Mouse (Mus musculus): ENCODE measurements around the gene N4bp3. TPM values are rescaled to one million over a fixed set of nuclear protein-coding genes. Genes with fewer than 3 reads are reported as not detected.

Gene N4bp3
- polyA plus RNA-seq, 1 experiment, result 19.9 TPM

- H3K4me3 ChIP-seq (ENCODE audit: low read depth, low read length), result no peak overlapping the region
- H3K4me1 ChIP-seq (ENCODE audit: control insufficient read depth, insufficient read depth, low read length), result no peaks in the 10 kb centered on the region
- H3K27ac ChIP-seq (ENCODE audit: insufficient read depth, low read length), result peak overlapping the region; percentile 41
- peaks cover 33% of the 10 kb centered on the region for H3K36me3 ChIP-seq (ENCODE audit: control insufficient read depth, insufficient read depth, low read length, poor library complexity, severe bottlenecking)
- H3K27me3 ChIP-seq (ENCODE audit: control insufficient read depth, insufficient read depth, low read length, poor library complexity, severe bottlenecking), result no peaks in the 10 kb centered on the region
- H3K9me3 ChIP-seq (replicated peaks; ENCODE audit: control insufficient read depth, insufficient read depth, low read length, poor library complexity, severe bottlenecking), result no peaks in the 10 kb centered on the region
- TF ChIP-seq CTCF (IDR thresholded peaks at IDR 0.05; ENCODE audit: low read depth, low read length) (no peak), EP300 (IDR thresholded peaks at IDR 0.05; ENCODE audit: insufficient read depth, low read depth, low read length) (no peak), POLR2A (IDR thresholded peaks at IDR 0.05; ENCODE audit: insufficient read depth, low read length) (no peak)
- no peak overlapping the region for H3K9ac ChIP-seq (ENCODE audit: low read depth, poor library complexity, severe bottlenecking)
Measured at GRCm38 (mm10) chr11:51658291-51658690, 7.6 kb upstream of the N4bp3 start.

- no peak overlapping the region for H3K4me3 ChIP-seq (ENCODE audit: low read depth, low read length)
- H3K4me1 ChIP-seq (ENCODE audit: control insufficient read depth, insufficient read depth, low read length), result no peaks in the 10 kb centered on the region
- H3K9me3 ChIP-seq (replicated peaks; ENCODE audit: control insufficient read depth, insufficient read depth, low read length, poor library complexity, severe bottlenecking), result no peaks in the 10 kb centered on the region
- H3K36me3 ChIP-seq (ENCODE audit: control insufficient read depth, insufficient read depth, low read length, poor library complexity, severe bottlenecking), result peaks cover 33% of the 10 kb centered on the region
- TF ChIP-seq CTCF (IDR thresholded peaks at IDR 0.05; ENCODE audit: low read depth, low read length) (no peak), POLR2A (IDR thresholded peaks at IDR 0.05; ENCODE audit: insufficient read depth, low read length) (no peak), EP300 (IDR thresholded peaks at IDR 0.05; ENCODE audit: insufficient read depth, low read depth, low read length) (no peak)
- no peak overlapping the region for H3K9ac ChIP-seq (ENCODE audit: low read depth, poor library complexity, severe bottlenecking)
- H3K27me3 ChIP-seq (ENCODE audit: control insufficient read depth, insufficient read depth, low read length, poor library complexity, severe bottlenecking), result no peaks in the 10 kb centered on the region
- H3K27ac ChIP-seq (ENCODE audit: insufficient read depth, low read length), result peak overlapping the region; percentile 55
Measured at GRCm38 (mm10) chr11:51656798-51657521, 6.3 kb upstream of the N4bp3 start.

GRCm38 (mm10) chr11:51654891-51655290 lies 4.2 kb upstream of the N4bp3 start:
- no peaks in the 10 kb centered on the region for H3K27me3 ChIP-seq (ENCODE audit: control insufficient read depth, insufficient read depth, low read length, poor library complexity, severe bottlenecking)
- no peak overlapping the region for H3K4me3 ChIP-seq (ENCODE audit: low read depth, low read length)
- no peaks in the 10 kb centered on the region for H3K9me3 ChIP-seq (replicated peaks; ENCODE audit: control insufficient read depth, insufficient read depth, low read length, poor library complexity, severe bottlenecking)
- no peak overlapping the region for H3K27ac ChIP-seq (ENCODE audit: insufficient read depth, low read length)
- TF ChIP-seq EP300 (IDR thresholded peaks at IDR 0.05; ENCODE audit: insufficient read depth, low read depth, low read length), result no peak
- no peaks in the 10 kb centered on the region for H3K4me1 ChIP-seq (ENCODE audit: control insufficient read depth, insufficient read depth, low read length)
- peaks cover 33% of the 10 kb centered on the region for H3K36me3 ChIP-seq (ENCODE audit: control insufficient read depth, insufficient read depth, low read length, poor library complexity, severe bottlenecking)
- no peak overlapping the region for H3K9ac ChIP-seq (ENCODE audit: low read depth, poor library complexity, severe bottlenecking)

DNA sequence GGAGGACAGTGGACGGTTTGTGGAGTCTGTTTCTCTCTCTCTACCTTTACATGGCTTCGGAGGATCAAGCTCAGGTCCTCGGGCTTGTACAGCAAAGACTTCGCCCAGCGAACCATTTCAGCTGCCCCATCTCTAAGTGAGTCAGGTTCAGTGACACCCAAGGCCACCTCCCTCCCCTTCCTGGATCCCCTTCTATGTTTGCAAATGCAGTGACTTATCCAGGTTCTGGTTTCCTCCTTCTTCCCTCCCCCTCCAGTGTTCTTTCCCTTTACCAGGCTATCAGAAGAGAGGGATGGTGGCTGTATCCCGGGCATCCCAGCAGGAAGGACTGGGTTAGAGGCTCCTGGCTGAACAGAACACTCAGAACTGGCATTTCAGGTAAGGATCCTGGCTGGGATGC lies 3.1 kb upstream of the N4bp3 start:
- no peak overlapping the region for H3K4me3 ChIP-seq (ENCODE audit: low read depth, low read length)
- H3K36me3 ChIP-seq (ENCODE audit: control insufficient read depth, insufficient read depth, low read length, poor library complexity, severe bottlenecking), result peaks cover 33% of the 10 kb centered on the region
- TF ChIP-seq CTCF (IDR thresholded peaks at IDR 0.05; ENCODE audit: low read depth, low read length) (no peak), EP300 (IDR thresholded peaks at IDR 0.05; ENCODE audit: insufficient read depth, low read depth, low read length) (no peak), POLR2A (IDR thresholded peaks at IDR 0.05; ENCODE audit: insufficient read depth, low read length) (no peak)
- H3K27ac ChIP-seq (ENCODE audit: insufficient read depth, low read length), result no peak overlapping the region
- H3K27me3 ChIP-seq (ENCODE audit: control insufficient read depth, insufficient read depth, low read length, poor library complexity, severe bottlenecking), result no peaks in the 10 kb centered on the region
- no peak overlapping the region for H3K9ac ChIP-seq (ENCODE audit: low read depth, poor library complexity, severe bottlenecking)
- H3K4me1 ChIP-seq (ENCODE audit: control insufficient read depth, insufficient read depth, low read length), result no peaks in the 10 kb centered on the region
- H3K9me3 ChIP-seq (replicated peaks; ENCODE audit: control insufficient read depth, insufficient read depth, low read length, poor library complexity, severe bottlenecking), result no peaks in the 10 kb centered on the region

DNA sequence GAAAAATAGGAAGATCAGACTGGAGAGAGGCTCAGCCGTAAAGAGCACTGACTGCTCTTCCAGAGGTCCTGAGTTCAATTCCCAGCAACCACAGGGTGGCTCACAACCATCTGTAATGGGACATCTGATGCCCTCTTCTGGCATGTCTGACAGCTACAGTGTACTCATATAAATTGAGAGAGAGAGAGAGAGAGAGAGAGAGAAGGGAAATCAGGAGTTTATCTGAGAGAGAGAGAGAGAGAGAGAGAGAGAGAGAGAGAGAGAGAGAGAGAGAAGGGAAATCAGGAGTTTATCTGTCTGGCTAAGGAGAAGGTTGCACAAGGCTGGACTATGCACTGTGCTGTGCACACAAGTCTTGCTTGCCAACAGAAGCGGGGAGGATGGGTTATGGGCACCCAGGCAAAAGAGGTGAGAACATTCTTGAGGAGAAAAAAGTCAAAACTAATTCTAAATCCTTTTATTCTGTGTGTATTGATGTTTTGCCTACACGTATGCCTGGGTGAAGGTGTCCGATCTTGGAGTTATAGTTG lies 2.3 kb upstream of the N4bp3 start:
- no peak overlapping the region for H3K27ac ChIP-seq (ENCODE audit: insufficient read depth, low read length)
- no peak overlapping the region for H3K4me3 ChIP-seq (ENCODE audit: low read depth, low read length)
- H3K9me3 ChIP-seq (replicated peaks; ENCODE audit: control insufficient read depth, insufficient read depth, low read length, poor library complexity, severe bottlenecking), result no peaks in the 10 kb centered on the region
- TF ChIP-seq EP300 (IDR thresholded peaks at IDR 0.05; ENCODE audit: insufficient read depth, low read depth, low read length), result no peak
- no peak for TF ChIP-seq POLR2A (IDR thresholded peaks at IDR 0.05; ENCODE audit: insufficient read depth, low read length)
- TF ChIP-seq CTCF (IDR thresholded peaks at IDR 0.05; ENCODE audit: low read depth, low read length), result no peak
- H3K36me3 ChIP-seq (ENCODE audit: control insufficient read depth, insufficient read depth, low read length, poor library complexity, severe bottlenecking), result peaks cover 33% of the 10 kb centered on the region
- H3K9ac ChIP-seq (ENCODE audit: low read depth, poor library complexity, severe bottlenecking), result no peak overlapping the region
- H3K4me1 ChIP-seq (ENCODE audit: control insufficient read depth, insufficient read depth, low read length), result peaks cover 1% of the 10 kb centered on the region
- no peaks in the 10 kb centered on the region for H3K27me3 ChIP-seq (ENCODE audit: control insufficient read depth, insufficient read depth, low read length, poor library complexity, severe bottlenecking)

- peak overlapping the region; percentile 77 for H3K27ac ChIP-seq (ENCODE audit: insufficient read depth, low read length)
- no peaks in the 10 kb centered on the region for H3K27me3 ChIP-seq (ENCODE audit: control insufficient read depth, insufficient read depth, low read length, poor library complexity, severe bottlenecking)
- TF ChIP-seq CTCF (IDR thresholded peaks at IDR 0.05; ENCODE audit: low read depth, low read length), result no peak
- no peak for TF ChIP-seq EP300 (IDR thresholded peaks at IDR 0.05; ENCODE audit: insufficient read depth, low read depth, low read length)
- TF ChIP-seq POLR2A (IDR thresholded peaks at IDR 0.05; ENCODE audit: insufficient read depth, low read length), result no peak
- H3K4me3 ChIP-seq (ENCODE audit: low read depth, low read length), result peak overlapping the region; percentile 84
- H3K4me1 ChIP-seq (ENCODE audit: control insufficient read depth, insufficient read depth, low read length), result peaks cover 3% of the 10 kb centered on the region
- H3K9ac ChIP-seq (ENCODE audit: low read depth, poor library complexity, severe bottlenecking), result peak overlapping the region; percentile 67
- no peaks in the 10 kb centered on the region for H3K9me3 ChIP-seq (replicated peaks; ENCODE audit: control insufficient read depth, insufficient read depth, low read length, poor library complexity, severe bottlenecking)
- peaks cover 21% of the 10 kb centered on the region for H3K36me3 ChIP-seq (ENCODE audit: control insufficient read depth, insufficient read depth, low read length, poor library complexity, severe bottlenecking)
Measured at GRCm38 (mm10) chr11:51650261-51650660, 381 bp downstream of the N4bp3 start.
